Mouse (Mus musculus) testis, adult 2 months (tissue): ENCODE results near the gene Plpp4. TPM values are rescaled to one million over a fixed set of nuclear protein-coding genes. Genes with fewer than 3 reads are reported as not detected.

ENCODE experiments used
- H3K27ac ChIP-seq: fragments of 200-500 bp; 2 replicates; pipeline ENCODE4 v1.5.1; 2012; ENCODE audit warnings: low read depth, low read length; ENCODE audit not compliant: control insufficient read depth, insufficient read depth
- H3K27me3 ChIP-seq: fragments of 200-500 bp; 2 replicates; pipeline ENCODE4 v1.6.1; 2012; ENCODE audit warnings: mild to moderate bottlenecking, low read length, moderate library complexity; ENCODE audit not compliant: control insufficient read depth, insufficient read depth
- H3K36me3 ChIP-seq: fragments of 200-500 bp; 2 replicates; pipeline ENCODE4 v1.6.1; 2012; ENCODE audit warnings: mild to moderate bottlenecking, low read length; ENCODE audit not compliant: control insufficient read depth, insufficient read depth
- H3K4me1 ChIP-seq: fragments of 200-500 bp; 2 replicates; pipeline ENCODE4 v1.6.1; 2012; ENCODE audit warnings: low read length; ENCODE audit not compliant: control insufficient read depth, insufficient read depth
- H3K4me3 ChIP-seq: fragments of 200-500 bp; 2 replicates; pipeline ENCODE4 v1.5.1; 2012; ENCODE audit warnings: low read depth, mild to moderate bottlenecking, low read length, moderate library complexity, mixed read lengths; ENCODE audit not compliant: control insufficient read depth
- CTCF ChIP-seq: fragments of 200-500 bp; IDR thresholded peaks from 2 replicates; pipeline ENCODE4 v1.5.1; 2012; ENCODE audit warnings: low read depth, mild to moderate bottlenecking, inconsistent platforms, low read length, moderate library complexity; ENCODE audit not compliant: control insufficient read depth, insufficient read depth, insufficient replicate concordance
- POLR2A ChIP-seq: fragments of 200-500 bp; IDR thresholded peaks from 2 replicates; pipeline ENCODE4 v1.6.1; 2012; ENCODE audit warnings: low read depth, mild to moderate bottlenecking, inconsistent platforms, low read length, moderate library complexity; ENCODE audit not compliant: control insufficient read depth
- polyA plus RNA-seq: library from polyadenylated mRNA; depleted of rRNA; stranded (reverse); fragments of >200 nt; gene quantifications from 2 replicates; pipeline ENCODE4 v1.2.3, GENCODE M21; 2012; rRNA removed

Gene Plpp4
- 2.3 and 3.9 TPM in 2 replicates for polyA plus RNA-seq

DNA sequence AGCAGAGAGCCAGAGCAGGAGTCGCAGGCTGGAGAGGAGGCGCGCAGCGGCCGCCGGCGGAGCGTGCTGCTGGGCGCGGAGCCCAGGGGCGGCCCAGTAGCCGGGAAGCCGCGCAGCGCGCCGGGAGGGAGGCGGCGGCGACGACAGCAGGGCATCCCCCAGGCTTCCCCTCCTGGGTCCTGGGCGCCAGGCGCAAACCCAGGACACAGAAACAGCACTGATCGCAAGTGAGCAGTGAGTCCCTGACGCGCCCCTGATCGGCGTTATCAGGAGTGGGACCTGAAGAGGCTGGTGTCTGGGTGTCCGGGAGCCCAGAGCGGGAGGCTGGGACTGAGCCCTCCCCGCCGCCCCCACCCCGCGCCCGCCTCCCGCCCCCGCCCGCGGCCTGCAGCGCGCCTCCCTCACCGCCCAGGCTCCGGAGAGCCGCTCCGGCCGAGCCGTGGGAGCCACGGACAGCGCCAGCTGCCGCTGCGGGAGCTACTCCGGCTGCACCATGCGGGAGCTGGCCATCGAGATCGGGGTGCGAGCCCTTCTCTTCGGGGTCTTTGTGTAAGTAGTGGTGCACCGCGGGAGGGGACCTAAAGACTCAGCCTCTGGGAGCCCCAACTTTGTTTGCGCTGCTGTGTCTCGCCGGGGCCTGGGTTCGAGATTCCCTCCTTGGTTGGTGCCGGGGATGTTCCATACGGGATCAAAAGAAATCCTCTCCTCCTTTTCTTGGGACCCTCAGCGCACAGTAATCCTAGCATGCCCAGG, at the start of gene Plpp4:
Gene Plpp4 (plus strand): TSS at position 411 of the 753 bp plus-strand sequence.
- no peaks in the 10 kb centered on the region for H3K36me3 ChIP-seq
- no peak for TF ChIP-seq POLR2A
- no peak for TF ChIP-seq CTCF
- no peak within 1 kb of the TSS for H3K4me3 ChIP-seq
- no peak within 1 kb of the TSS for H3K27ac ChIP-seq
- H3K27me3 ChIP-seq = no peaks in the 10 kb centered on the region
- H3K4me1 ChIP-seq = no peaks in the 10 kb centered on the region

GRCm38 (mm10) chr7:129215926-129216543, 40.8 kb upstream of the Plpp4 start:
- no peaks in the 10 kb centered on the region for H3K27me3 ChIP-seq
- TF ChIP-seq CTCF (no peak), POLR2A (no peak)

GRCm38 (mm10) chr7:129216547-129217195, 40.2 kb upstream of the Plpp4 start:
- Histone ChIP-seq H3K36me3 (no peaks in the 10 kb centered on the region), H3K4me3 (no peak overlapping the region), H3K4me1 (no peaks in the 10 kb centered on the region), H3K27ac (no peak overlapping the region), H3K27me3 (no peaks in the 10 kb centered on the region)
- no peak for TF ChIP-seq CTCF
- no peak for TF ChIP-seq POLR2A

More at GRCm38 (mm10) chr7:129215926-129216543, 40.8 kb upstream of the Plpp4 start:
- no peaks in the 10 kb centered on the region for H3K4me1 ChIP-seq
- no peaks in the 10 kb centered on the region for H3K36me3 ChIP-seq
- H3K4me3 ChIP-seq = no peak overlapping the region
- H3K27ac ChIP-seq = no peak overlapping the region

DNA sequence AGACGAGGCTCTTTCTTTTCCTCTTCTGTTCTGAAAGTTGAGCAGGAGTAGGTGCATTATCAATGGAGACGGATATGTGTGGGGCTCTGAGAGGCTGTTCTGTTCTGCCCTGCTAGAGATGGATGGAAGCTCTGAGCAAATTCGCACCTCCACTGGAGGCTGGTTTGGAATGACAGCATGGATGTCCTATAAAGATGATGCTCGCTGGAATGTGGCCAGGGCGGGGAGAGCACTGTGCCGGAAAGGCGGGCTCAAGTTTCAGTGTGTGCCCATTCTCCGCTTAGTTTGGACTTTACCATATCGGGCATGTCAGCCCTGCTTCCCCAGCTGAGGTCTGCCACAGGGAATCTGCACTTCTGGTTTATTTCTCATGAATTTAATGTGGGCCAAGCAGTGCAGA, 35.9 kb upstream of the Plpp4 start:
- no peaks in the 10 kb centered on the region for H3K27me3 ChIP-seq
- H3K27ac ChIP-seq = no peak overlapping the region
- H3K4me1 ChIP-seq = no peaks in the 10 kb centered on the region
- no peak for TF ChIP-seq CTCF
- no peak for TF ChIP-seq POLR2A
- H3K36me3 ChIP-seq = no peaks in the 10 kb centered on the region
- no peak overlapping the region for H3K4me3 ChIP-seq

DNA sequence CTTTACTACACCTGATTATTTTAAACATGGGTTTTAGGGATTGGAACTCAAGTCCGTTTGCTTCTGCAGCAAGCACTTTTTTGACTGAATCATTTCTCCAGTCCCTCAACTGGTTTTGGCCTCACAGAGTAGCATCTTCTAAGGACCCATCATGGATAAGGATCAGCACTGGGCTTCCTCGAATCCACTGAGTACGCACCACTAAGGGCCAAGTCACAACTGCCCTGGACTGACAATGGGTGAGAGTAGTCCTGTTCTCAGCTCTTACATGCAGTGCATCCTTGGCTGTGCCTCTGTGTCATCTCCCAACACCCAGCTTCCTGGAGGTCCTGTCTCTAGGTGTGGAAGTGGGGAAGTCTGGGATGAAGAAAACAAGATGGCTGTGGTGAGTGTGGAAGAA, 35.2 kb upstream of the Plpp4 start:
- Histone ChIP-seq H3K4me3 (no peak overlapping the region), H3K36me3 (no peaks in the 10 kb centered on the region)
- no peak for TF ChIP-seq POLR2A
- TF ChIP-seq CTCF = no peak

GRCm38 (mm10) chr7:129235410-129235809, 21.4 kb upstream of the Plpp4 start:
- no peak overlapping the region for H3K4me3 ChIP-seq
- no peaks in the 10 kb centered on the region for H3K36me3 ChIP-seq
- H3K27ac ChIP-seq = no peak overlapping the region
- no peaks in the 10 kb centered on the region for H3K27me3 ChIP-seq
- TF ChIP-seq POLR2A = no peak
- TF ChIP-seq CTCF = peak; percentile 49; the same call in 1 of the 2 replicates
- no peaks in the 10 kb centered on the region for H3K4me1 ChIP-seq

More for the DNA sequence above, 35.2 kb upstream of the Plpp4 start:
- H3K27me3 ChIP-seq = no peaks in the 10 kb centered on the region
- H3K4me1 ChIP-seq = no peaks in the 10 kb centered on the region
- H3K27ac ChIP-seq = no peak overlapping the region

GRCm38 (mm10) chr7:129235995-129236394, 20.8 kb upstream of the Plpp4 start:
- no peaks in the 10 kb centered on the region for H3K27me3 ChIP-seq
- no peaks in the 10 kb centered on the region for H3K36me3 ChIP-seq
- no peak overlapping the region for H3K27ac ChIP-seq
- no peaks in the 10 kb centered on the region for H3K4me1 ChIP-seq
- TF ChIP-seq CTCF (no peak), POLR2A (no peak)
- H3K4me3 ChIP-seq = no peak overlapping the region
